Mouse (Mus musculus): ENCODE data around the gene Amtn.
A peak's percentile ranks its signal among the peaks of the same experiment; 100 is the strongest.

GRCm38 (mm10) chr5:88364768-88365167, 11.1 kb upstream of the Amtn start:
- TF ChIP-seq CTCF (IDR thresholded peaks at IDR 0.05; ENCODE audit: low read depth) (peak; percentile 78), EP300 (optimal IDR thresholded peaks at IDR 0.05) (no peak)

Measured in stomach, postnatal 0 days (tissue).